Mouse (Mus musculus): ENCODE measurements around the gene Scrn3.

Scrn3 gene

DNA sequence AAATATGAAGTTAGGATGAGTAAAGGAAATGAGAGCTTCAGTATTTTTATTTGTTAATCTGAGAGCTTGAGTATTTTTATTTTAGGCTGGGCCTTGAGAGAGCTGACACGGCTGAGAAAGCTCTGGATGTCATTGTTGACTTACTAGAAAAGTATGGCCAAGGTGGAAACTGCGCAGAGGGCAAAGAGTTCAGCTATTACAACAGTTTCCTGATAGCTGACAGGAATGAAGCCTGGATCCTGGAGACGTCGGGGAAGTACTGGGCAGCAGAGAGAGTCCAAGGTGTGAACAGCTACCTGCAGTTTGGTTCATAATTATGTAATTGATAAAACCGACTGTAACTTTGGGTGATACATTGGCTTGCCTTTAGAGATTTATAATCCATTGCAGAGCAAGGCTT, 6.8 kb downstream of the Scrn3 start:
- DNase-seq = no peak

- no peak for DNase-seq
Observed at GRCm38 (mm10) chr2:73322991-73323390, 10.6 kb downstream of the Scrn3 start.

- DNase-seq = no peak
Observed at GRCm38 (mm10) chr2:73325871-73326270, 13.5 kb downstream of the Scrn3 start.

DNA sequence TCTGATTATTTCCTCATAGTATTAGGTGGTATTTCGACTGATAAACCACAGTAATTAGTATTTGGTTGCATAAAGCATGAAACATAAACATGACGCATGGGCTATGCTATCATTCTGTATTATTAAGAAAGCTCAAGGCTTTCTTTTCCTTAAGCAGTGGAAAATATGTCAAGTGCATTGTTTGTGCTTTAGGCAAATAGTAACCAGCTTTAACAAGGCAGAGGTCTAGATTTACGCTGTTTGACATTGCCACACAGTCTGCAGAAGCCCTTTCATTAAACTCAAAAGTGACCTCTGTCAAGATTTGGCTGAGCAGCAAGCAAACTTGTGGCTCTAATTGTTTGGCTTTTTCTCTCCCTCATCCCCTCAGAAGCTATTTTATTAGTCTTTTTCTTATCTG, 23.5 kb downstream of the Scrn3 start:
- DNase-seq = no peak

DNA sequence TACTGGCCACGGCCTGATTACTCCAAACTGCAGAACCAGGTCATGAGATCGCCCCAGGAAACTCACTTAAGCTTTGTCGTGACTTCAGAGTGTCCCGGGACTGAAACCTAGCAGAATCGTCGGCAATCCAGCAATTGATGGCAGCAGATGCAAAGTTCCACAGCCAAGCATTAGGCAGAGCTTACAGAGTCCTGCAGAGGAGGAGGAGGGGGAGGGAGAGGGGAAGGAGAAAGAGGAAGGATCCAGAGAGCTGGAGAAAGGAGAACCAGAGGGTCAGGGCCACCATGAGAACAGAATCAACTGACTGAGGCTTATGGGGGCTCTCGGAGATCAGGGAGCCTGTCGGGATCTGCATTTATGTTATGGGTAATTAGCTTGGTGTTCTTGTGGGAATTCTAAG, 26.0 kb downstream of the Scrn3 start:
- DNase-seq = no peak

- no peak for DNase-seq
Observed at GRCm38 (mm10) chr2:73343701-73344100, 31.3 kb downstream of the Scrn3 start.

GRCm38 (mm10) chr2:73345204-73345603, 32.8 kb downstream of the Scrn3 start:
- no peak for DNase-seq

- no peak for DNase-seq
Observed at GRCm38 (mm10) chr2:73346345-73347086, 34.1 kb downstream of the Scrn3 start.

DNA sequence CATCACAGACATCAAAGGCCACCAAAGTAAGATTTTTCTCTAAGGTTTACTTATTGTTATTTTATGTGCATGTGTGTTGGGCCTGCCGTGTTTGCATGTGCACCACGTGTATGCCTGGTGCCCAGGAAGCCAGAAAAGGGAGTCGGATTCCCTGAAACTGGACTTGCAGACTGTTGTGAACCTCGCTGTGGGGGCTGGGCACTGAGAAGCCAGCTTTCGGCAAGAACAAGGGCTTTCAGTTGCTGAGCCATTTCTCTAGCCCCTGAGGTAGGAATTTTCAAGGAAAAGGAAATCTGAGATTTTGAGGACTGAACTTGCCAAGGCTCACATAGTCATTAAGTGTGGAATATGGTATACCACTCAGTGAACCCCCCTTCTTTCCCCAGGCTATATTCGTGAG, 34.7 kb downstream of the Scrn3 start:
- DNase-seq = no peak

DNA sequence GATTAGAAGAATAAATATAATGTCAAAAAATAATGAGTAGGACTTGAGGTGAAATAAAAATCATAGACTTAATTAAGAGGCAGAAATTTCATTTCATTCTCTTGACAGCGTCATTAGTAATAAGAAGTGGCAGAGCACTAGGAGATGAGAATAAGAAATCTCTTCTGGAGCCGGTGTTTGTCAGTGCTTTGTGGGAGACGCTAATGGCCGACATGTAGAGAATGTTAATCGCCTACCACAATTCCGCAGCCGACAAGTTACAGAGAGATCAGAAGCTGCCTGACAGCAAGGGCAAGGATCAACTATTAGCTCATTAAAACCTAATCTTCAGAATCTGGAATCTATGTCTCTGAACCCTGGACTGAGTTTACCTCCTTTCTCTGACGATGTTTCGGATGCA, 35.4 kb downstream of the Scrn3 start:
- DNase-seq = no peak

GRCm38 (mm10) chr2:73348221-73348620, 35.8 kb downstream of the Scrn3 start:
- no peak for DNase-seq

DNA sequence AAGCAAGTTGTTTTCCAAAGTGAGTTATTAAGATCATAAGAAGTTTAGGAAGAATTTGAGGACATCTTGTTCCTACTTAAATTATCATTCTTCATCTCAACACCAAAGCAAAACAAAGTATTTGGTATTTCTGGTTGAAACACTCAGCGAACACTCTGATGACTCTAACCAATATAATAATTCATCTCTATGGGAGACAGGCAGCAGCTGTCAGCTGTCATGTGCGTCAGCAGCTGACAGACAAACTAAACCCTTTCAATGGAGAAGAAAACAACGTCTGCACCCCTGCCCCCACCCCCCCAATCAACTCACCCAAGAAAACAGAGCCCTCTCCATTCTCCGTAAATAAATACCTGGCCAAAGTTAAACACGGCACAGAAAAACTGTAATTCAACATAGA, 39.1 kb downstream of the Scrn3 start:
- no peak for DNase-seq

- peak; percentile 15 for DNase-seq
Observed at GRCm38 (mm10) chr2:73351927-73352374, 39.5 kb downstream of the Scrn3 start.

DNA sequence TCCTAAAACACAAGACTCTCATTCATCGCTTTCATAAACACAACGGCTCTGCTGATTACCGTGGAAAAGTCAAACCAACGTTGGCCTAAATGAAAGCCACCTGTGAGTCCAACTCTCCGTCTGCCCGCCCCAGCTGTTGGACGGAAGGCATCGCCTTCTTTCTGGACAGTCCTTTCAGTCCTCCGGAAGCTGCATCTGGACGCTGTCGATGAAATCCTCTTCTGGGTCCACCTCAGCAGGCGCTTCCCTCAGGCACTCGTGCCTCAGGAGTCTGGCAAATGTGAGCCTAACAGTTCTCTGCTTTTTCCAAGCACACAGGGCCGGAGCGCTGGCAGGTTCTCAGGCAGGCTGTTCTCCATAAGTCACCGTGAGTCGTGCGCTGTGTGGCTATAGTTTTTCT, 44.6 kb downstream of the Scrn3 start:
- DNase-seq = no peak

GRCm38 (mm10) chr2:73359941-73360340, 47.5 kb downstream of the Scrn3 start:
- no peak for DNase-seq

GRCm38 (mm10) chr2:73360536-73360935, 48.1 kb downstream of the Scrn3 start:
- no peak for DNase-seq

DNA sequence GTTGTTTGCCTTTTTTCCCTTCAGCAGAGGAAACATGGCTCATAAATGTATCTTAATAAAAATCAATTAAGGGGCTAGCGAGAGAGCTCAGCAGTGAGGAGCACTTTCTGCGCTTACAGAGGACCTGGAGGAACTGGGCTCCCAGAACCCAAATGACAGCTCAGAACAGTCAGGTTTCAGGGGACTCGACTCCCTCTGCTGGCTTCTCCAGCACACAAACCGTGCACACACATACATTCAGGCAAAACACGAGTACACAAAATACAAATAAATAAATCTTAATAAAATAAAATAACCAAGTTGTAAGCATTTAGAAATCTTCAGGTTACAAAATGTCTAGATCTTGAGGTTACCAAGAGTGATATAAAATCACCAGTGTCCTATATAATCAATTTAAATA, 51.0 kb downstream of the Scrn3 start:
- no peak for DNase-seq

DNA sequence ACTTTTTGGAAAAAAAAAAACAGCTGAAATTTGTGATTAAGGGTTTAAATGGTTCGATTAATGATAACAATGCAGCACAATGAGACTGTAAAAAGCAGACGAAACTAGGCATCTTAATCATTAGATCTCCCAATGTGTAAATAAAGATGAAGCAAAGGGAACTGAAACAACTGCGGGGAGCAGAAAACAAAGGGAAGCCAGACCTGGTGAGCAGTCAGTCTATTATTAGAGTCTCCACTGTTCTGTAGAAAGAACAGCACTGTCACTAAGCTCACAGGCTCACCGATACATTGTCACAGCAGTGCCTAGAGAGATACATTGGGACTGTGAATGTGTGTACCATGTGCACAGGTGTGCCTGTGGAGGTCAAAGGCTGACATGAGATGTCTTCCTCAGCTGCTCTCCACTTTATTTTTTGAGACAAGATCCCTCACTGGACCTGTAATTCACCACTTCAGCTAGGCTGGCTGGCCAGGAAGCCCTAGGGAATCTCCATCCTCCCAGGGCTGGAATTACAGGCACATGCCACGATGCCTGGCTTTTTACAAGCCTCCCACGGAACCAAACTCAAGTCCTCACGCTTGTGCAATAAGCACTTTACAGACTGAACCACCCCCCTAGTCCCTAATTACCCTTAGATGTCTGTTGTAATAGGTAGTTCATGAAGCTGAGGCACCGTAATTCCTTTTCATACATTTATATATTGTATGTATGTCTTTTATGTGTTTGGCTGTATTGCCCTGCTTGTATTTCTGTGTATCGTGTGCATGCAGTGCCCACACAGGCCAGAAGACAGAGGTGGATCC, 59.3 kb downstream of the Scrn3 start:
- no peak for DNase-seq

- no peak for DNase-seq
Observed at GRCm38 (mm10) chr2:73378326-73378725, 65.9 kb downstream of the Scrn3 start.

DNA sequence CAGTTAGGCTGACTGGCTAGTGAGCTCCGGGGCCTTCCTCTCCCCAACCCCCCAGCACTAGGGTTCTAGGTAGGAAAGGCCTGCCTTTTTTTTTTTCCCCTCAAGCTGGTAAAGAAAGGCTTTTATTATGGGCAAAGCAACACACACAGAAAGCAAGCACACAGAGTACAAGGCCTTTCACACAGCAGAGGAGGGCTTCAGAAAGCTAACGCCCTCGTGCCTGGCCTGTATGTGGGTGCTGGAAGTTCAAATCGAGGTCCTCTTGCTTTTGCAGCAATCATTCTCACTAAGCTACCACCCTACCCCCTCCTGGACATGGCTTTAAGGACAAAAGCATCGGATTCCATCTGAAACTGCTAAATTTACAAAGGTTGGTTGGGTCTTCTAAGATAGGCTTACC, 67.3 kb downstream of the Scrn3 start:
- no peak for DNase-seq

GRCm38 (mm10) chr2:73380298-73380975, 68.0 kb downstream of the Scrn3 start:
- DNase-seq = no peak

DNA sequence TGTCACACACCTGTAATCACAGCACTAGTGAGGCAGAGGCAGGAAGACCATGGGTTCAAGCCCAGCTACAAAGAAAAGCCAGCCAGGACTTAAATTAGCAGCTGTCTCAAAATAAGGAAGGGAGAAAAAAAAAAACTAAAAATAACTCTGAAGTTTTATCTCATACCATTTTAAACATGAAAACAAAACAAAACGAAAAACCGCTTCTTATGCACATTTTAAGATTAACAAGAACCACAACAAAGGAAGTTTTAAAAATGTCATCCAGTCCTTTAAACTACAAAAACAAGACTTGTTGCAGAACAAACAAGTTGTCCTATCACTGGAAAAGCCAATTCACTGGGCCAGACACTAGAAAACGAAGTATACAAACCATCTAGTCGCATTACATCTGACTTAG, 72.8 kb downstream of the Scrn3 start:
- DNase-seq = no peak

DNA sequence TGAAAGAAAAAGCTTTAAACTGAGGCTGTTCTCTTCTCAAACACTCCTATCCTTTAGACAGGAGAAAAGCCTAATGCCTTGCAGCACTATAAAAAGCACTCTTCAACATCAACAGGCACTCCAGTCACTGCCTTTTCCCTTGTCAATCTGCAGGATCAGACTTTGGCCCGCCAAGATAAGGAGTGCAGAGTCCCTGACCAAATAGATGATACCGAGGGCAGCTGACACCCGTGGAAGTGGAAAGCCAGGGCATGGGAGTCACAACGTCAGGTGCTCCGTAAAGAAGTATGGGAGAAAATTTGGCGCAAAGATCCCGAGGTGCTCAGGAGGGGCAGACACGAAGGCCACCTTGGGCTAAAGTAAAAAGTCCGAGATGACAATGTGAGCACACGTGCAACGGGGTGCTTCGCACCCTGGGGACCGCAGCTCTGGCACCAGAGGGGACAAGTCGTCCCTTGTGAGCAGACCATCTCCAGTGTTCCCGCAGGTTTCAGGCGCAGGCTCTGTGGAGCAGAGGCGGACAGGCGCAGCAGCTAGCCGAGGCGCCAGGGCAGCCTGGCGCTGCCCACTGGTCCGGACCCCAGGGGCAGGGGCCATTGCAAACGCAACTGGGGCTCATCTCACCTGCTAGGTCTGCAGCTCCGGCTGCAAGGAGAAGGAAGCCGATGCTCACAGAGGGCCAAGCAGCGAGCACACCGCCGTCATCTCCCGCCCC, 73.4 kb downstream of the Scrn3 start:
- DNase-seq = no peak
